Mouse (Mus musculus) left cerebral cortex, postnatal 14 days (tissue): Measurements from ENCODE around the gene Foxi3. TPM values are rescaled to one million over a fixed set of nuclear protein-coding genes. Genes with fewer than 3 reads are reported as not detected.

Experiments used
- DNase-seq, 2 experiments: peaks; one replicate each; pipeline ENCODE4 v3.0.0; 2021 to 2022; ENCODE audit warnings: low spot score in 2 of 2, mixed read lengths in 1 of 2
- intact Hi-C: fragments of 180-260 bp; cut with DNase I; formaldehyde crosslinking; loops from one replicate; pipeline ENCODE4 v1.15.1; 2025
- long read RNA-seq, 2 experiments: library from polyadenylated mRNA; stranded (forward); transcript quantifications; one replicate each; pipeline ENCODE4 v2.0.0; 2021
- total RNA-seq, 2 experiments: library from RNA; stranded (reverse); gene quantifications; 2 replicates each; pipeline ENCODE4 v1.2.3; 2021

Gene Foxi3
- total RNA-seq, result not detected
- long read RNA-seq, experiment 1, result 0 reads
- long read RNA-seq, experiment 2, result 0 reads

DNA sequence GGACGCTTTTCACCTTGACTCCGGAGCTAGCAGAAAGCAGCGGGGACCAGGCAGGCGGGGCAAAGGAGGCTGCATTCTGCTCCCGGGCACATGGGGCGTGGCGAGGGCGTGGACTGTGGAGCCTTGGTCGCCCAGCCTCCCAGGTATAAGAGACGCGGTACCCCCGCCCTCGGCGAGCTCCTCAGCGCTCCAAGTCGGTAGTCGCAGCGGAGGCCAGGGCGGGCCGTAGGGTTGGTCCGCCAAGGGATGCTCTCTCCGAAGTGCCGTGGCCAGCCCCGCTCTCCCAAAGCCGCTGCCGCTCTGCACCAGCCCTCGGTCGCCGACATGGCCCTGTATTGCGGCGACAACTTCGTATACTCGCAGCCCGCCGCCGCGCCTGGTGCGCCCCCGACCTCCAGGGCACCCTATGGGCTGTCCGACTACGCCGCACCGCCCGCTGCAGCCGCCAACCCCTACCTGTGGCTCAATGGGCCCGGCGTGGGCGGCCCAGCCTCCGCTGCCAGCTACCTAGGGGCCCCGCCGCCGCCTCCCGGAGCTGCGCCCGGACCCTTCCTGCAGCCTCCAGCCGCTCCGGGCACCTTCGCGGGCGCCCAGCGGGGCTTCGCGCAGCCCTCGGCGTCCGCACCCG is at the start of gene Foxi3:
TSS of gene Foxi3 (plus strand) at position 247 of the 628 bp plus-strand sequence.
- intact Hi-C loops, result no loop called here
- no peak for DNase-seq

DNA sequence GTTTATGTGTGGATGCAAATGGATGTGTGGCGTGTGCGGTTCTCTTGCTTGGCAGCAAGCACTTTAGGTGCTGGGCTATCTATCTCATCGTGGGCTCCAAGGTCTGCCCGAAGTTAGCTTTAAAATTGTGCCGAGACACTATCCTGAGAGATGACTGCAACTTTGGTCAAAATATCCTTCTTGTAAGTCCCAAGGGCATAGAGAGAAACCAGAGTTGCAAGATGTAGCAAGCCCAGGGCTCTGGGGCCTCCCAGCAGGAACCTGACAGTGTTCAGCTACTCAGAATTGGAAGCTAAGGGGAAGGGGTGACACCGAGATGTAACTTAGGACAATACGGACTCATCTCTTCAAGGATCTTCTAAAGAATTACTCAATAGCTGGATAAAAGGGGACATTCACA is 46.8 kb upstream of the Foxi3 start:
- DNase-seq, result no peak
- intact Hi-C loops, result no loop called here

DNA sequence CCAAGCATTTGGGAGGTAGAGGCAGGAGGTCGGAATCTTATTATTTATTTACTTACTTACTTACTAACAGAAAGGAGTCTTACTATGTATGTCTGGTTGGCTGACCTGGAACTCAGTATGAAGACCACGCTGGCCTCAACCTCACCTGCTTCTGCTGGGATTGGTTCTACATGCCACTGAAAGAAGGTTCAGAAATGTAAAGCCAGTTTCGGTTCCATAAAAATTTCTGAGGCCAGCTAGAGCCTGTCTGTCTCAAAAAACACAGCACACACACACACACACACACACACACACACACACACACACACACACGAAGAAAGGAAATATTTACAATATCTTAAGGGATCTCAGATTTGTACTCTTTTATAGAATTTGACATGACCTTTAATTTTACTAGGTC is 46.0 kb upstream of the Foxi3 start:
- intact Hi-C loops, result loop anchor here (10.0 kb wide), 1 partner anchor 215 kb away; no protein-coding TSS in a partner anchor
- no peak for DNase-seq

DNA sequence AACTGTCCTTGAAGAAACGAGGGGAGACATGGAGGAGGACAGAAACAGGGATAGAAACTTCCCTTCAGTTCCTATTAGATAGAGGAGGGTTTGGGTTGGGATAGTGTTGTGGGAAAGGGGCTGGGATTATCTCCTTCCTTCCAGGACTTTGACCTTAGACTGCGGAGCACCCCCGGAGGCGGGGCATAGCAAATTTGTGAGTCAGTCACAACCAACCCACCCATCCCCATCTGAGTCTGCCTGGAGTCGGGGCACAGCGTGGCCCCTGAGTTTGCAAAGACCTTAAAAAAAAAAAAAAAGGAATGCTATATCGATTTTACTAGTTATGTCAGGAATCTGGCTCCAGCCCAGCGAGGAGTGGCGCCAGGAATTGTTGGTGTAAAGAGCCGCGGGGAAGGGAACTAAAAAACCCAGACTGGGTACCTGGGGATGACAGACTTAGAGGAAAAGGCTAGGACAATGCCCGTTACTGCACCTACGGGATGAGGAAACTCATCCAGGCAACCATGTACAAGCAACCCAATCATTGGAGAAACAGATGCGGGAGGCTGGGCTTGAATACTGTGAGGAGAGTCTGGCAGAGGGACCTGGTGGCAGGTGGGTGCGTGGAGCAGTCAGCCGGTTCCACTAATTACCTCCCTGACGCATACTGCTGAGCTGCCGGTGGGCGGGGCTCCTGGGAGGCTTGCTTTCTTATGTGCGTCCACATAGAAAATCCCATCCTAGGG is 44.5 kb upstream of the Foxi3 start:
- intact Hi-C loops, result loop anchor here (10.0 kb wide), 1 partner anchor 213 kb away; no protein-coding TSS in a partner anchor
- DNase-seq, result peak; percentile 35 to 66

DNA sequence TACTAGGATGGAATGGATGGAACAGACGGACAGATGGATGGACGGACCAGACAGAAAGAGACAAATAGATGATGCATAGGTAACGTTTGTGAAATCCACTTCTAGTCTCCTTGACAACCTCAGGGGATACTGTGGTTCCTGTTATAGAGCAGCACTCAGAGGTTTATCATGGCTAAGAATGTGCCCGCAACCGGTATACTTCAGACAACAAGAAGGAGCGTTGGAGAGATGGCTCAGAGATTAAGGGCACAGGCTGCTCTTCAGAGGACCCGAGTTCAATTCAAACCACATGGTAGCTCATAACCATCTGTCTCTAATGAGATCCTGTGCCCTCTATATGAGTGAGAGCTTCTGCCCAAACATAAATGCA is 44.0 kb upstream of the Foxi3 start:
- DNase-seq, result no peak
- intact Hi-C loops, result loop anchor here (10.0 kb wide), 1 partner anchor 212 kb away; no protein-coding TSS in a partner anchor

DNA sequence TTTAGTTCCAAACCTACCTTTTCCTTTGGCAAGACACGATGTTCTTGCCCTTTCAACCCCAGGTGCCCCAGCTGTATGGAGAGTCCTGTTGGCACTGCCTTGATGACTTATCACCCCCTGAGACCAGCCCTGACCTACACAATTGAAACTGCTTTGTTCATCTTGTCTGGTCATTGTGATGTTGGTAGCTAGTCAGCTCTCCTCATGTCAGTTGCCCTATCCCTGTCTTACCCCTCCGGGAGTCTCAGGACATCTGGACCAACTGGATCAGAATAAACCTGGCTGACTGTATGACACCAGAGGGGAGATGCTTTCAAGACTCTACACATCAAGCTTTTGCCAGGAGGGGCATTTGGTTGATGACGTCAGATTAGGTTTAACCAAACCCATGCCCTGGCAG is 37.5 kb upstream of the Foxi3 start, which contains the start of gene Tex37:
TSS of gene Tex37 (minus strand) at position 101 of the 400 bp plus-strand sequence.
- intact Hi-C loops, result loop anchor here (10.0 kb wide), 1 partner anchor 206 kb away; no protein-coding TSS in a partner anchor
- DNase-seq, result no peak

DNA sequence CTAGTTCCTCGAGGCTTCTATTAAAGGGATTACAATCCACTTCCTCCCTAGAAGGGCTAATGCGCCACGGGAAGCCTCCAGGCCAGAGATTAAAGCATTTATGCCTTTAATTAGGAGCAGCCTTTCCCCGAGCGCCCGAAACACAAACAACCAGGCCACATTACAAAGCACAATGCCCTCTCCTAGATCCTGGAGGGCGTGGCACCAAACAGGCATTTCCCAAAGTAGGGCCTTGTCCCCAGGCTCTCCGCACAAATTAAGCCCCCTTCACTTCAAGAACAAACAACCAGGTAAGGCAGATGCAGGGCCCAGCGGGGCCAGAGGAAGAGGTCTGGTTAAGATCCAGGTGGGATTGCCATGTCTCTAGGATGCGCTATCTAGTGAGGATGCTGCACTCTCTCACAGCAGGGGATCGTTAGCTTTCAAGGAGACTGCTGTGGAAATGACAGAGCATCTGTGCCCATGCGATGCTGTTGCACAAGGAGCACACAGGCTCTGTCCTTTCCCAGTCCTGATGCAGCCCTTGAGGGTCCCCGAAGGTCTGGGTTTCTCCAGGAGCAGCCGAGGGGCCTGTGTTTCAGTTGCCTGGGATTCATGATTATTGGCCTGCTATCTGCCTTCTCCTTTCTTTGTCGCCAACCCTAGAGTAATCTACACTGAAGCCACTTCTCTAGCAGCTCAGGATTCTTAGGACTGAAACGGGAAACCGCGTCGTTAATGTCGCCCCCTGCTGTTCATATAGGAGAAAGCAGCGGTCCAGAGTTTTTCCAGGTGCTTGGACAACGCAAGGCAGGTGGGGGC is 34.9 kb upstream of the Foxi3 start:
- intact Hi-C loops, result no loop called here

DNA sequence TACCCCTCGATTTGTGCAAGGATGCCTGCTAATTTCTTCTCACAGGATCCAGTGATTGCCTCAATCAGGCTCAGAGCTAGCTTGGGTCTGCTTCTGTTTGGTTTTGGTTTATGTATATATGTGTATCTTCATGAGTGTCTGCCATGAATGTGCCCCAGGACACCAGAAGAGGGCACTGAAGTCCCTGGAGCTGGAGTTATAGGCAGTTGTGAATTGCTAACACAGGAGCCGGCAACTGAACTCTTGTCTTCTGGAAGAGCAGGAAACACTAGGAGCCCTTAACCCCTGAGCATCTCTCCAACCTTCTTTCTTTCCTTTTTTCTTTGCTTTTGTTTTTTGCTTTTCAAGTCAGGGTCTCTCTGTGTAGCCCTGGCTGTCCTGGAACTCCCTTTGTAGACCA is 24.5 kb upstream of the Foxi3 start:
- DNase-seq, result no peak
- intact Hi-C loops, result no loop called here

More for the DNA sequence above, 34.9 kb upstream of the Foxi3 start:
- peak; percentile 48 to 55 for DNase-seq

DNA sequence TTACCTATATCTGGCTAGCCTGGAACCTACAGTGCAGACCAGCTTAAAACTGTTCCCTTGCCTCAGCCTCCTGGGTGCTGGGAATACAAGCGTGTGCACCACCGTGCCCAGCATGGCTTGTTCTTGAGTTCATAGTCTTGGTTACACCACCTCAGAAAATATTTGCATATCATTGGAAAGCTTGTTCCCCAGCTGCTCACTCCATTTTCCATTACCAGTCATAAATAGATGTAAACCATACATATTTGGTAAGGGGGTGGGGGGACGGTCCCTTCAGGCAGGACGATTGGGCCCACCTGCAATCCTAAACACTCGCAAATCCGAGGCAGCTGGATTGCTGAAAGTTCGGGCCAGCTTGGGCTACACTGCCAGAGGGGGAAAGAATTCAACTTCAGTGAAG is 3.1 kb upstream of the Foxi3 start:
- DNase-seq, result no peak
- intact Hi-C loops, result loop anchor here (5.0 kb wide), 1 partner anchor 174 kb away; no protein-coding TSS in a partner anchor

DNA sequence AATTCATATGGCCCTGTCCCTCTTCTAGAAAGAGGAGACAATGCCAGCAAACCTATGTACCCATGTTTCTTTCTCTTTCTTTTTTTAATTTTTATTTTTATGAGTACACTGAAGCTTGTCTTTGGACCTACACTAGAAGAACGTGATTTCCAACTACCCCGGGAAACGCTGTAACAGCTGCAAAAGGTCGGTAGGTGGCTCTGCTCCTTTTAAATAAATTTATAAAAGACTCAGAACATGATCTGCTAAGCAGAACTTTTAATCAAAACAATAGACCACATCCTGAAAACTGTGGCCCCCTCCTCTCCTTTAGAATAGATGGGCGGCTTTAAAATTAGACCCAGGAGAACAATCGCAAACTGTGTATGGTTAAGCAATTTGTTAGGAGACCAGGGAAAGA is 2.3 kb upstream of the Foxi3 start:
- intact Hi-C loops, result loop anchor here (5.0 kb wide), 1 partner anchor 173 kb away; no protein-coding TSS in a partner anchor
- DNase-seq, result peak; percentile 21 to 28

DNA sequence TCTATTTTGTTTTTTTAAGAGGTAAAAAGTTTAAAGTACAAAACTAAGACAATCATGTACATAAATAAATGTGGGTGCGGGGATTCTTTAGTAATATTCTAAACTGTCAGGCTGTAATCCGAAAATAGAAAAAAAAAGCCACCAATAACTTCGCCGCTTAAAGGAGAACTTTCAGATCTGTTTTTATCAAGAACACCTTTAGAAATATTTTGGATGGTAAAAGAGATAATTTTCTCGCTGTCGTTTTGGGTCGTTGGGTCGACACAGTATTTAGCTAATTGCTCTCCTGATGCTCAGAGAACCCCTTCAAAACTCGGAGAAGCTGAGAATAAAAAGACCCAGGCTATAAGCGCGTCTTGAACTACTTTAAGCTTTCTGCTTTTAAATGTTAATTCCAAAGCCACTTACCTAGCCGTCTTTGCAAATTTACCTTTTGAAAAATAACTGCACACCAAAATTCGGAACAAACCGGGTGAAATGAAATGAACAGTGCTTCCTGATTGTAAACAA is 985 bp upstream of the Foxi3 start:
- intact Hi-C loops, result no loop called here
- no peak for DNase-seq

DNA sequence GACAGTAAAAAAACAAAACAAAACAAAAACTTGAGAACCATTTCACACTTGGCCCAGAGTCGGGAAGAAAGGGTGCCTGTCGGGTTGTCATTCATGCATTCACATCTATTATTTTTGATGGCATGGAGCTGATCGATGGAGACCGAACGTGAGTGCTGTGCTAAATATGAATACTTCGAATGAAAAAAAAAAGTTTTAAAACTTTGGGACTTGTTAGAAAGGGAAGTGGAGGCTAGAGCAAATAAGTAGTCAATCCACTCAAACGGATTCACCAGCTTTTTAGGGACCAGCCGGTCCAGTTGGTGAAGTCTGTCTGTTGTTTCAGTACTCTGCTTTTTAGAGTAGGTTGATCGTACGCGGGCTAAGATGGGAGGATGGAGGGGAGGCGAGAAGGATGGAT is 490 bp upstream of the Foxi3 start:
- no peak for DNase-seq
- intact Hi-C loops, result no loop called here

DNA sequence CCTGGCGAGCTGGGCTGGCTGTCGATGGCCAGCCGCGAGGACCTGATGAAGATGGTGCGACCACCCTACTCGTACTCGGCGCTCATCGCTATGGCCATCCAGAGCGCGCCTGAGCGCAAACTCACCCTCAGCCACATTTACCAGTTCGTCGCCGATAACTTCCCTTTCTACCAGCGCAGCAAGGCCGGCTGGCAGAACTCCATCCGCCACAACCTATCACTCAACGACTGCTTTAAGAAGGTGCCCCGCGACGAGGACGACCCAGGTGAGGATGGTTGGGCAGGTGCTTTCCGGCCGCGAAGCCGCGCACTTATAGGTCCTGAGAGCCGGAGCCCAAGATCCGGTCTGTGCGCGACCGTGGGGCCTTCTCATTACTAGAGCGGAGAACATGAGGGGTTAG is 605 bp downstream of the Foxi3 start:
- intact Hi-C loops, result no loop called here
- no peak for DNase-seq

DNA sequence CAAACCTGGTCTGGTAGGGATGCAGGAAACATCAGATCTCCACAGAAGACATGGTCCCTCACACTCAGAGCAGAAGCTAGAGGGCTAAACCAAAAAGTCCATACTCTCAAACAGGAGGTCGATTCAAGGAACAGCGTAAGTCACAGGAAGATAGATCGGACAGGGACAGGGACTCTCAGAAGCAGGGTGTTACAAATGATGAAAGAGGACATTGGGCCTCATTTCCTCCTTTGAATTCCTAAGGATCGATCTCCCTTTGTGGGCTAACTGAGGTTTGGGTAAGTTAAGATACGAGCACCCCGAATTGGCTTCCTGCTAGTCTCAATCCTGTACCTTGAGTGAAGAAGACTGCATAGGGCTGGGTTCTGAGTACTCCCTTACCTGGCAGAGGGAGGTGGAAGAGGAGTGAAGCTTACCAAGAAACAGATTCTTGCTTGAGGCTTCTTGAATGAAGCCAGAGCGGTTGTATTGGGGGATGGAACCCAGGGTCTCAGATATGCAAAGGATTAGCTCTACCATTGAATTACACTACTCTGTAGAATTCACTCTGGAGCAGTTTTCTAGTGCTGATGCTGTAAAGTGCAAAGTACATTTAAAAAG is 1.1 kb downstream of the Foxi3 start:
- no peak for DNase-seq
- intact Hi-C loops, result no loop called here

DNA sequence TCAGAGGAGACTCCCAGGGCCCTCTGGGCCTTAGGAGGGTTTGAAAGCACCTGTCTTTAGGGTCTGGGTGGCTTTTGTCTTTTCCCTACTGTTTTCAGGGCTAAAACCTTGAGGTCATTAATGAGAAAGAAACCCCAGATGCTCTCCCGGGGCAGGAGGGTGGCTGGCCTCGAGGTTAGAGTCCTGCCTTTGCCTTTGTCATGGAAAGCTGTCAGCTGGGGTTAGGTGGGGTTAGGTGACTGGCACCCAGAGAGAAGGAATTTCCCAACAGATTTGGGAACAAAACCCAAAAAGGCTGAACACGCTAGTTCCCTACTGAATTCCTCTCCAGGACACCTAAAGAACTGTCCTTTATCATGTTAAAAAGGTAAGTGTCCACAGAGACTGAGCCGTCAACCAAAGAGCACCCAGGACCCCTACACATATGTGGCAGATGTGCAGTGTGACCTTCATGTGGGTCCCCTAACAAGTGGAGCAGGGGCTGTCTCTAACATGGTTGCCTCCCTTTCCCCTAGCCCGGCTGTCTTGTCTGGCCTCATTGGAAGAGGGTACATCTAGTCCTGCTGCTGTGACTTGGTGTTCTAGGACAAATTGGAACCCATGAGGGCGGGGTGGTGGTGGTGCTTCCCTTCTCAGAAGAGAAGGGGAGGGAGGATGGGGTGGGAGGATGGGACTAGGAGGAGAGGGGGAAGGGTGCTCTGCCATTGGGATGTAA is 7.9 kb downstream of the Foxi3 start:
- intact Hi-C loops, result no loop called here
- DNase-seq, result no peak

DNA sequence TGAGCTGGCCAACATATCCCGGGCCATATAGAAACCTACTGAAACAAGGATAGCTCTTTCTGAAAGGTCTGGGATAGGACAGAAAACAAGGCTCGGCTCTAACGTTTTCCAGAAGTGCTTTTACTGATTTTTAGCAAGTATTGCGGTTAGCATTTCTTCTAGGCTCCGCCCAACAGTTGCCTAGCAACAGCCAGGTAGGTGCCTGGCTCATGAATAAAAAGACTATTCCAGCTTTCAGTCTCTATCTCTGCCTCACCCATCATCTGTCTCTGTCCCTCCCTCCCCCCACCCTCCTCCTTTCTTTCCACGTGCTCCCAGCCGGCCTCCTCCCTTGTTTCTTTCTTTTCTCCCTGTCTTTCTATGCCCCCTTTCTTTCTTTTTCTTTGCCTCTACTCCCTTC is 9.4 kb downstream of the Foxi3 start:
- intact Hi-C loops, result no loop called here
- no peak for DNase-seq

DNA sequence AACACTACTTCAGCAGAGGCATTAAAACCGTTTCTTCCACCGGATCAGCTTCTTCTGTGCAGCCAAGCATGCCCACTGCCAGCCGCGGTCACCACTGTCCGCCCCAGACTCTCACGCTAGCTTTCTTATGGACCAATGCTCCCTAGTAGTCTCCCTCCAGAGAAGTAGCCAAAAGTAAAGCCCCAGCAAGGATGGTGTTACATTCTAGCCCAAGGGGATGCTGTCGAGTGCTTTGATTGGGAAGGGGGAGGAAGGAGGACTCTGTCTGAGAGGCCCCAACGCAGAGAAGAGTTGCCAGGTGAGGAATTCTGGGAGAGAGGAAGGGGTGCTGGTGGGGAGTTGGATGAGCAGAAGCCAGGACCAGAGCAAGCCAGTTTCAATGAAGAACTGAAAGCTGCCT is 11.1 kb downstream of the Foxi3 start:
- no peak for DNase-seq
- intact Hi-C loops, result no loop called here

DNA sequence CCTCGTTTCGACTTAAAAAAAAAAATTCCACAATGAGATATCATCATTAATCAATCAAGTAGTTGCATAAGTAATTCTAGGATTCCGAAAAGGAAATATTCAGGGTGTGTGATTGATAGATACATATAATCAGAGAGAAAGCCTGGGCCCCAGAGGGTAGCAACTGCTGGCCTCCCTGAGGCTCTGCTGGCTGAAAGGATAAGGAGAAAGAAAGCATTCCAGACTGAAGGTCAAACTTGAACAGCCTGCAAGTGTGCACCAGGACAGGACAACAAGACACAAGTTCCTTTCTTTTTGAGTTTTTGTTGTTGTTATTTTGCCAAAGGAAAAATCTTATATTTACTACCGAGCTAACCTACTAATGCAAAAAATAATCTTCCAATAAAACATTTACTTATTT is 12.0 kb downstream of the Foxi3 start:
- DNase-seq, result no peak
- intact Hi-C loops, result no loop called here

DNA sequence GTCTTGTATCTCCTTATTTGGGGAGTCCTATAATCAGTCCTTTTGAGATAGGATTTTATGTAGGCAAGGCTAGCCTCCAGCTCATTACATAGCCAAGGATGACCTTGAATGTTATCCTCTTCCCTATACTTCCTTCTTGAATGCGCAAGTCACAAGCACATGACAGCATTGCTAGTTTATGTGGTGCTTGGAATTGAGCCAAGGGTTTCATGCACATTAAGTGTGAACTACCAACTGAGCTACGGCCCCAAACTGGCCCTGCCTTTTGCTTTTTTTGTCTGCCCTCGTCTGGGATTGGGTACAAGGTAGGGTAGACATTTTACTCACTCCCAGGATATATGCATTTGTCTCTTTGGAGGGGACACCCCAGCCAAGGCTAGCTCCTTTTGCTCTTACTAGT is 16.7 kb downstream of the Foxi3 start:
- DNase-seq, result no peak
- intact Hi-C loops, result no loop called here
